Mouse (Mus musculus): ENCODE results near the gene Cspg4. TPM values are rescaled to one million over a fixed set of nuclear protein-coding genes. Genes with fewer than 3 reads are reported as not detected.
A peak's percentile ranks its signal among the peaks of the same experiment; 100 is the strongest.

Cspg4 gene
- polyA plus RNA-seq, 1 experiment from 2014 or later: 7.8 TPM

DNA sequence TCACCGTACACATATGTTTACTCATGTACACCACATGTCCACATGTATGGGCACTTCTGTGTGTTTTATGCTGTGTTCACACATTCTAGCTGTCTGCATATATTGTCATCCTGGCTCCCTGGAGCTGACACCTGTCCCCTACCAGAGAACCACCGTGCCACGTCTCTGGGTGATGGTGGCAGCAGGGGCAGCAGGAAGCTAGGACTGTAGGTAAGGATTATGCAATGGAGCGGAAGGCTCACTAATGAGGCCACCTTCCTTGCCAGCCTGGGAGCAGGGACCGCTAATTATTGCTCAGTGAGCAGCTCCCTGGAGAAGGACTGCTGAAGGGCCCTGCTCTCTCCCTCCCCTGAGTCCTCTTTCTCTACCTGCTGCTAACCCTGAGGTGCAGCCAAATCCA lies 24.1 kb upstream of the Cspg4 start:
- H3K27me3 ChIP-seq (ENCODE audit: control insufficient read depth, insufficient read depth, low read depth, low read length): no peaks in the 10 kb centered on the region
- H3K27ac ChIP-seq (ENCODE audit: low read length): no peak overlapping the region
- H3K4me1 ChIP-seq (ENCODE audit: control insufficient read depth, insufficient read depth, low read length): peaks cover 5% of the 10 kb centered on the region; the same call in 1 of the 2 replicates
- WGBS: 40% methylated on average over 5 of the region's 5 CpGs
- H3K9ac ChIP-seq (ENCODE audit: low read depth, low read length): no peak overlapping the region
- H3K36me3 ChIP-seq (ENCODE audit: control insufficient read depth, insufficient read depth, low read length): no peaks in the 10 kb centered on the region
- H3K9me3 ChIP-seq (replicated peaks; ENCODE audit: control insufficient read depth, low read length, poor library complexity, severe bottlenecking): no peaks in the 10 kb centered on the region
- H3K4me3 ChIP-seq (ENCODE audit: low read depth, low read length): no peak overlapping the region
- H3K4me2 ChIP-seq (ENCODE audit: low read length): no peak overlapping the region
- ATAC-seq: no peak

DNA sequence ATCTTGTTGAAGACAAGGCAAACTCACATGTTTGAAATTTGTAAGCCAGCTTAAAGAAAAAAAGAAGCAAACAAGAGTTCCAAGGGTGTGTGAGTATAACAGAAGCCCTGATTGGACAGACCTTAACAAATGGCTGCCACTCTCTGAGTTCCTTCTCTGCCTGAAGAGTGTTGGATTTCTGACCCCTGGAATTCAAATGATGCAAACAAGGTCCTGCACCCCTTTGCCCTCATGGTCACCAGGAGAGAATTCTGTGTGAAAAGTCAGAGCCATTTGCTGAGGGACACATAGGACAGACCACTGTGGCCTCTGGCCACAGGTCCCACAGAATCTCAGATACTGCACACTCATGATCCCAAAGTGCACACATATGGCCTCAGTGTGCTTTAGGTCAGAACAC lies 23.0 kb upstream of the Cspg4 start:
- Histone ChIP-seq H3K4me3 (ENCODE audit: low read depth, low read length) (no peak overlapping the region), H3K9me3 (replicated peaks; ENCODE audit: control insufficient read depth, low read length, poor library complexity, severe bottlenecking) (no peaks in the 10 kb centered on the region), H3K27me3 (ENCODE audit: control insufficient read depth, insufficient read depth, low read depth, low read length) (no peaks in the 10 kb centered on the region), H3K4me1 (ENCODE audit: control insufficient read depth, insufficient read depth, low read length) (peaks cover 5% of the 10 kb centered on the region; the same call in 1 of the 2 replicates), H3K27ac (ENCODE audit: low read length) (no peak overlapping the region), H3K9ac (ENCODE audit: low read depth, low read length) (no peak overlapping the region), H3K36me3 (ENCODE audit: control insufficient read depth, insufficient read depth, low read length) (no peaks in the 10 kb centered on the region), H3K4me2 (ENCODE audit: low read length) (no peak overlapping the region)
- no peak for ATAC-seq

DNA sequence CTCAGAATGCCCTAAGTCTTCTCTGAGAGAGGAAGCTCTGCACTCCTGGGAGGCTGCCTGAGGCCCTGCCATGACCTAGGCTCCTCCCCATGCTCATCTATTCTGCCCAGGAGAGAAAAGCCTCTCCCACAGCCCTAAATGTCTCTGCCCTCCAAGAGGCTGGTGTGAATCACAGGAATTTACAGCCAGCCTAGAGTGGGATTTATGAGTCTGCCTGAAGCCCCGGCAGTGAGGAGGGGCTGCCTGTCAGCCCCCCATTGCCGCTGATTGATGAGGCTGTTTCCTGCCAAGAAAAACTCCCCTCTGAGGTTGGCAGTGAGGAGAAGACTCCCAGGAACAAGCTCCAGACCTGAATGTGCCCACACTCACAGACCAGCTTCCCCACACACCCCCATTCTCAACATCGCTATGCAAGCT lies 22.5 kb upstream of the Cspg4 start:
- 65% methylated on average over 3 of the region's 3 CpGs for WGBS
- Histone ChIP-seq H3K27me3 (ENCODE audit: control insufficient read depth, insufficient read depth, low read depth, low read length) (no peaks in the 10 kb centered on the region), H3K9me3 (replicated peaks; ENCODE audit: control insufficient read depth, low read length, poor library complexity, severe bottlenecking) (no peaks in the 10 kb centered on the region), H3K36me3 (ENCODE audit: control insufficient read depth, insufficient read depth, low read length) (no peaks in the 10 kb centered on the region), H3K9ac (ENCODE audit: low read depth, low read length) (no peak overlapping the region), H3K4me3 (ENCODE audit: low read depth, low read length) (no peak overlapping the region), H3K4me2 (ENCODE audit: low read length) (no peak overlapping the region), H3K4me1 (ENCODE audit: control insufficient read depth, insufficient read depth, low read length) (peaks cover 5% of the 10 kb centered on the region; the same call in 1 of the 2 replicates), H3K27ac (ENCODE audit: low read length) (no peak overlapping the region)
- ATAC-seq: no peak

DNA sequence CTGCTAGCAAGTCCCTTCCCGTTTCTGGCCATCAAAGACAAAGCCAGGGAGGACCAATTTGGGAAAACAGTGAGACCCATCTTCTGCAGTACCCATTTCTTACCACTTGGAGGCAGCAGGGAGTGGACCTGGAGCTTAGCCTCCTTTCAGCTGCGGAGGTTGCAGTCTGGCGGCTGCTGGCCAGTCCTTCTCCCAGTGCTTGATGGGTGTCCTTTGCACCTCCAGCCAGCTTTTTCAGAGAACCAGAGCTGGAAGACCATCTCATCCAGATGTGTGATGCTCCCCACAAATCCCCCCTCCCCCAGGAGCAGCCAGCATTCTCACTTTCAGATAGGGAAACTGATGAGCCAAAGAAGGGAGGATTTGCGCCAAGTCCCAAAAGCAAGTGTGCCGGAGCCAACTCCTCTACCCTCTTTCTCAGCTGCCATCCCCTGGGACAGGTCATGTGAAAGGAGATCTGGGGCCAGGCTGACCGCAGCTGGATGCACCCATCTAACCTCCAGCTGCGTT lies 21.1 kb upstream of the Cspg4 start:
- Histone ChIP-seq H3K4me3 (ENCODE audit: low read depth, low read length) (no peak overlapping the region), H3K9ac (ENCODE audit: low read depth, low read length) (no peak overlapping the region), H3K9me3 (replicated peaks; ENCODE audit: control insufficient read depth, low read length, poor library complexity, severe bottlenecking) (no peaks in the 10 kb centered on the region), H3K27ac (ENCODE audit: low read length) (no peak overlapping the region), H3K4me2 (ENCODE audit: low read length) (no peak overlapping the region), H3K4me1 (ENCODE audit: control insufficient read depth, insufficient read depth, low read length) (peaks cover 5% of the 10 kb centered on the region; the same call in 1 of the 2 replicates), H3K36me3 (ENCODE audit: control insufficient read depth, insufficient read depth, low read length) (no peaks in the 10 kb centered on the region), H3K27me3 (ENCODE audit: control insufficient read depth, insufficient read depth, low read depth, low read length) (no peaks in the 10 kb centered on the region)
- no peak for ATAC-seq
- 36% methylated on average over 7 of the region's 7 CpGs for WGBS

DNA sequence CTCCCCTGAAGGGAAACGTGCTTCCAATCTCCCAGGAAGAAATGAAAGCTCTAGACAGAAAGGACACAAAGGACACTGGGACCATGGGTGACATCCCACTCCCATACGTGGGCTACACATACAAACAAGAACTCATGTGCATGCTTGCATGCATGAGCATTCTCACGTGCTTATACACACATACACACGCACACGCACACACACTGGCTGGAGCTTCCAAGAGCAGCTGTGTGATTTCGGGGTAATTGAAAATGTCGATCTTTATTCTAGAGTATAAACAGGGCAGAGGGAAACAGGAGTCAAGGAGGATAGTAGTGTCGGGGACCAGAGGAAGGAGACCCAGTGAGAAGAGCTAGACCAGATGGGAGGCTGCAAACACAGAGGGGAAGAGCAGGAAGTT lies 20.2 kb upstream of the Cspg4 start:
- H3K27ac ChIP-seq (ENCODE audit: low read length): 0 out of 2 replicates have a peak overlapping the region, but pooled peaks have one; percentile 33
- no peak for ATAC-seq

DNA sequence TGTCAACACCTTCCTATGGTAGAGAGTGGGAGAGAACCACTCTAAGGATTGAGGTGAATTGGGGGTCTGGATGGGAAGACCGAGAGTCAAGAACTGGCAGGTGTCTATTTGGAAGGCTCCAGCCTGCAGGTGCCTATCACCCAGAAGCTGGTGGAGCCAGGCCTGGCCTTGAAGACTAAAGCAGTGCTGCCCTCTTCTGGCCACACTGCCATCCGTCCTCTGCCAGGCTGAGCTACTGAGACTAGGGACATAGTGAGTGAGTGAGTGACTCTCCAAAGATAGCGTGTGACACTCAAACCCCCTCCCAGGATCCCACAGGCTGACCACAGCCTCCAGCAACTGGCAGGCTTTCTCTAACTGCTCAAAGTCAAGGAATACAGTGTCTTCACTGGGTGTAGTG lies 17.3 kb upstream of the Cspg4 start:
- Histone ChIP-seq H3K9ac (ENCODE audit: low read depth, low read length) (no peak overlapping the region), H3K36me3 (ENCODE audit: control insufficient read depth, insufficient read depth, low read length) (no peaks in the 10 kb centered on the region), H3K4me1 (ENCODE audit: control insufficient read depth, insufficient read depth, low read length) (peaks cover 5% of the 10 kb centered on the region; the same call in 1 of the 2 replicates), H3K27ac (ENCODE audit: low read length) (no peak overlapping the region), H3K27me3 (ENCODE audit: control insufficient read depth, insufficient read depth, low read depth, low read length) (no peaks in the 10 kb centered on the region), H3K9me3 (replicated peaks; ENCODE audit: control insufficient read depth, low read length, poor library complexity, severe bottlenecking) (no peaks in the 10 kb centered on the region), H3K4me2 (ENCODE audit: low read length) (no peak overlapping the region), H3K4me3 (ENCODE audit: low read depth, low read length) (no peak overlapping the region)
- 14% methylated on average over 3 of the region's 3 CpGs for WGBS
- peak; percentile 51; the same call in 1 of the 2 replicates for ATAC-seq

More for the DNA sequence above, 20.2 kb upstream of the Cspg4 start:
- H3K9ac ChIP-seq (ENCODE audit: low read depth, low read length): no peak overlapping the region
- no peaks in the 10 kb centered on the region for H3K27me3 ChIP-seq (ENCODE audit: control insufficient read depth, insufficient read depth, low read depth, low read length)
- H3K9me3 ChIP-seq (replicated peaks; ENCODE audit: control insufficient read depth, low read length, poor library complexity, severe bottlenecking): no peaks in the 10 kb centered on the region
- 69% methylated on average over 8 of the region's 8 CpGs for WGBS
- no peaks in the 10 kb centered on the region for H3K36me3 ChIP-seq (ENCODE audit: control insufficient read depth, insufficient read depth, low read length)
- H3K4me1 ChIP-seq (ENCODE audit: control insufficient read depth, insufficient read depth, low read length): peaks cover 5% of the 10 kb centered on the region; the same call in 1 of the 2 replicates
- no peak overlapping the region for H3K4me2 ChIP-seq (ENCODE audit: low read length)
- H3K4me3 ChIP-seq (ENCODE audit: low read depth, low read length): no peak overlapping the region

DNA sequence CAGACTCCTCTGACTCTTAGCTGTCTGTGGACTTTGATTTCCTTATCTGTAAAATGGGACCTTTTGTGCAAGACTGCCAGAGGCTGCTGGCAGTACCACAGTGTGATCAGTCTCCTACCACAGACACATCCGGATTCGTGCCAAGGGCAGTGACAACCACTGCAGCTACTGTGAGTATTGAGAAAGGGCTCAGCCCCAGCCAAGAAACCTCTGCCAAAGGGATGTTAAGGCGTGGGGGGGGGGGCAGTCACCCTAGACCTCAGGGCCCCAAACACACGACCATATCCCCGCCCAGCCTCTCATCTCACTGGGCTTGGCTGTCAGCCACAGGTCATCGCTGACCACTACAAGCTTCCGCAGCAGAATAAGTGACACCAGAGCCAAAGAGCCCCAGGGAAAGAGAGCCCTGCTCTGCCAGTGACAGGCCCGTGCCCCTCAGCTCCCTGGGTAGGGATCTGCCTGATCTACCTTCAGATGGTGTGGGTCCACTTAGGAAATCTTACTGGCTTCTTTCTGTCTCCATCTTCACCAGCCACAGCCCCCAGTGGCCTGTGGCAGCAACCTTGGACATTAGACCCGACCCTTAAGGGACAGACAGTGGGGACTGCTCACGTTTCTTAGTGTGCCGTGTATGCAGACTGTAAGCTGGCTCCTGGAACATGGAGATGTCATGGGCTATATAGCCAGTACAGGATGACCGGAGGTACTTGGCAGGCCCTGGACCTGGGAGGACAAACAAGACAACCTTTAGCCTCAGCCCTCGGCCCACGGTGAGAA lies 14.5 kb upstream of the Cspg4 start:
- Histone ChIP-seq H3K27ac (ENCODE audit: low read length) (no peak overlapping the region), H3K27me3 (ENCODE audit: control insufficient read depth, insufficient read depth, low read depth, low read length) (no peaks in the 10 kb centered on the region), H3K4me2 (ENCODE audit: low read length) (no peak overlapping the region), H3K36me3 (ENCODE audit: control insufficient read depth, insufficient read depth, low read length) (no peaks in the 10 kb centered on the region), H3K4me3 (ENCODE audit: low read depth, low read length) (no peak overlapping the region), H3K4me1 (ENCODE audit: control insufficient read depth, insufficient read depth, low read length) (no peaks in the 10 kb centered on the region), H3K9ac (ENCODE audit: low read depth, low read length) (no peak overlapping the region), H3K9me3 (replicated peaks; ENCODE audit: control insufficient read depth, low read length, poor library complexity, severe bottlenecking) (no peaks in the 10 kb centered on the region)
- ATAC-seq: no peak
- 82% methylated on average over 14 of the region's 14 CpGs for WGBS

DNA sequence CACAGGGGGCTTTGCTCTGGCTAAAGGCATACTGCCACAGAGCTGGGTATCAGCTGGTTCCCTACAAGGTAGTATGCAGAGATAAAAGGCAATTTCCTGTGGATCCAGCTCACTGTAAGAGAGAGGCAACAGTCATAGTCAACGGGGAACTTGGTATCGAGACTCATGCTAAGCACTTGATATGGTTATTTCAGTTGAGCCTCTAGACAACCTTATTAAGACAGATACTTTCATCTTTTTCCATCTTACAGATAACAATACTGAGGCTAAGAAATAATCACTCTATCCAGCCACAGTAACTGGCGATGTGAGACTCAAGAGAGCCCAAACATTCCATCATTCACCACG lies 14.0 kb upstream of the Cspg4 start:
- no peaks in the 10 kb centered on the region for H3K4me1 ChIP-seq (ENCODE audit: control insufficient read depth, insufficient read depth, low read length)
- no peak overlapping the region for H3K4me2 ChIP-seq (ENCODE audit: low read length)
- no peak overlapping the region for H3K4me3 ChIP-seq (ENCODE audit: low read depth, low read length)
- H3K36me3 ChIP-seq (ENCODE audit: control insufficient read depth, insufficient read depth, low read length): no peaks in the 10 kb centered on the region
- WGBS: 85% methylated on average over 4 of the region's 4 CpGs
- H3K27ac ChIP-seq (ENCODE audit: low read length): no peak overlapping the region
- no peaks in the 10 kb centered on the region for H3K27me3 ChIP-seq (ENCODE audit: control insufficient read depth, insufficient read depth, low read depth, low read length)
- no peak for ATAC-seq
- H3K9ac ChIP-seq (ENCODE audit: low read depth, low read length): no peak overlapping the region
- H3K9me3 ChIP-seq (replicated peaks; ENCODE audit: control insufficient read depth, low read length, poor library complexity, severe bottlenecking): no peaks in the 10 kb centered on the region

DNA sequence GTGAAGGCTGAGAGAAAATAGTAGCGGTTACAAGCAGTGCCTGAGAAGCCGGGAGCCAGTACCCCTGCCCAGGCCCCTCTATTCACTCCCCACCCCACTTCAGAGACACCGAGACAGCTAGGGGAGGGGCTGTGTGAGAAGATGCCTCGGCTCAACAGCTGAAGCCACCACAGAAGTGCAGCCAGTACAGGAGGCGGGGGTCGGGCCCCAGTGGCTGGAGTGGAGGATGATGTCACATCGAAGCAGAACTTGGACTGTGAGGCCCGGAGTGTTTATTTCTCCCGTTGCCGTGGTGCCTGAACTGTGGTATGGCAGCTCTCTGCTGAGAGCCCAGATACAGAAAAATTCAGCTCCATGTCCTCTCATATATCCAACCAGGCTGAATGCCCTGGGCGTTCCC lies 13.1 kb upstream of the Cspg4 start:
- WGBS: 29% methylated on average over 11 of the region's 11 CpGs
- Histone ChIP-seq H3K4me3 (ENCODE audit: low read depth, low read length) (no peak overlapping the region), H3K4me2 (ENCODE audit: low read length) (no peak overlapping the region), H3K4me1 (ENCODE audit: control insufficient read depth, insufficient read depth, low read length) (no peaks in the 10 kb centered on the region), H3K27ac (ENCODE audit: low read length) (no peak overlapping the region), H3K27me3 (ENCODE audit: control insufficient read depth, insufficient read depth, low read depth, low read length) (no peaks in the 10 kb centered on the region), H3K9me3 (replicated peaks; ENCODE audit: control insufficient read depth, low read length, poor library complexity, severe bottlenecking) (no peaks in the 10 kb centered on the region), H3K36me3 (ENCODE audit: control insufficient read depth, insufficient read depth, low read length) (no peaks in the 10 kb centered on the region), H3K9ac (ENCODE audit: low read depth, low read length) (no peak overlapping the region)
- peak; percentile 37; the same call in 1 of the 2 replicates for ATAC-seq
